Mouse (Mus musculus) myocyte (in vitro differentiated cells): Measurements from ENCODE around the gene F830045P16Rik.

Experiments
- CEBPB ChIP-seq: IDR thresholded peaks from 2 replicates; pipeline ENCODE4 v1.6.1; 2011; ENCODE audit warnings: mild to moderate bottlenecking, moderate library complexity; ENCODE audit not compliant: poor library complexity, insufficient read depth, severe bottlenecking
- E2F4 ChIP-seq: IDR thresholded peaks from one replicate; pipeline ENCODE4 v1.6.1; 2011; ENCODE audit warnings: mild to moderate bottlenecking, control low read depth, moderate library complexity; ENCODE audit not compliant: insufficient read depth
- MAX ChIP-seq: IDR thresholded peaks from one replicate; pipeline ENCODE4 v1.6.1; 2011; ENCODE audit warnings: low read depth, mild to moderate bottlenecking, control low read depth
- POLR2A ChIP-seq: IDR thresholded peaks from one replicate; pipeline ENCODE4 v1.6.1; 2011; ENCODE audit warnings: low read depth, mild to moderate bottlenecking, control low read depth, moderate library complexity; ENCODE audit not compliant: insufficient read length
- POLR2AphosphoS2 ChIP-seq: IDR thresholded peaks from one replicate; pipeline ENCODE4 v1.6.1; 2011; ENCODE audit warnings: low read depth, control low read depth; ENCODE audit not compliant: insufficient read length
- REST ChIP-seq: IDR thresholded peaks from one replicate; pipeline ENCODE4 v1.6.1; 2011; ENCODE audit warnings: mild to moderate bottlenecking, control low read depth, moderate library complexity; ENCODE audit not compliant: insufficient read depth, insufficient read length
- TCF12 ChIP-seq: IDR thresholded peaks from one replicate; pipeline ENCODE4 v1.6.1; 2011; ENCODE audit warnings: mild to moderate bottlenecking, control low read depth; ENCODE audit not compliant: poor library complexity, insufficient read depth, severe bottlenecking
- TCF3 ChIP-seq: IDR thresholded peaks from one replicate; pipeline ENCODE4 v1.6.1; 2011; ENCODE audit warnings: low read depth, control low read depth; ENCODE audit not compliant: insufficient read length
- USF1 ChIP-seq: IDR thresholded peaks from one replicate; pipeline ENCODE4 v1.6.1; 2011; ENCODE audit warnings: low read depth, mild to moderate bottlenecking, control low read depth, moderate library complexity

DNA sequence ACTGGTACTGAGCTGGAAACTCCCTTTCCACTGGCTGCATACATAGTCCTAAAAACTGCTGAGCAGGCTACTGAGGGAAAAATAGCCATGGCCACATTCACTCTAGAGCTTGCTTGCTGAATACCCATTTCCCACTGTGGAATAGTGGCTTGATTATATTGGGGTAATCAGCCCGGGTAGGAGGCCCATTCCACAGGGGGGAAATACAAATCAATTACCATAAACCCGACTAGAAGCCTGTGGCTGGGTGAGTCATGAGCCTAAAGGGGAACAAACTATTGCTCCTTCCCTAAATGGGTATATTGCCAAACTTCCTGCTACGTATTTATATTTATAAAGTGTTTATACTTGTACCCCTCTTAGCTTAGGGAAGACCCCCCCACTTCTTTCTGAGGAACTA is 10.4 kb upstream of the F830045P16Rik start:
- TF ChIP-seq POLR2A (no peak), USF1 (no peak), TCF12 (no peak), MAX (no peak), CEBPB (no peak), REST (no peak), E2F4 (no peak), POLR2AphosphoS2 (no peak), TCF3 (no peak)
